Mouse (Mus musculus) MEL (cell line): Measurements from ENCODE around the gene Cdh13. TPM values are rescaled to one million over a fixed set of nuclear protein-coding genes. Genes with fewer than 3 reads are reported as not detected.

ENCODE experiments used
- DNase-seq: peaks from one replicate; pipeline ENCODE4 v3.0.0; 2011; ENCODE audit warnings: low read depth, low spot score
- H3K27ac ChIP-seq: 2 replicates; pipeline ENCODE4 v1.5.1; 2012; ENCODE audit warnings: low read depth, mild to moderate bottlenecking, control low read depth, low read length, moderate library complexity; ENCODE audit not compliant: control insufficient read depth
- H3K27me3 ChIP-seq, 2 experiments: fragments of 150-350 bp in 1 of 2; sonication (generic) in 1 of 2; 2 replicates each; pipeline ENCODE4 v1.6.1; 2012; ENCODE audit warnings: low read length in 2 of 2, mild to moderate bottlenecking in 2 of 2, improper control_type of control experiment in 1 of 2, moderate library complexity in 1 of 2; ENCODE audit not compliant: insufficient read depth in 2 of 2, control insufficient read depth in 1 of 2
- H3K36me3 ChIP-seq, 2 experiments: 2 replicates each; pipeline ENCODE4 v1.6.1; 2012 to 2014; ENCODE audit warnings: low read length in 2 of 2, improper control_type of control experiment in 1 of 2, inconsistent platforms in 1 of 2, mild to moderate bottlenecking in 1 of 2; ENCODE audit not compliant: insufficient read depth in 2 of 2, control insufficient read depth in 1 of 2
- H3K4me1 ChIP-seq, 2 experiments: fragments of 150-350 bp in 1 of 2; sonication (generic) in 1 of 2; 2 replicates each; pipeline ENCODE4 v1.6.1; 2012; ENCODE audit warnings: low read length in 2 of 2, improper control_type of control experiment in 1 of 2, mild to moderate bottlenecking in 1 of 2; ENCODE audit not compliant: insufficient read depth in 2 of 2, control insufficient read depth in 1 of 2
- H3K4me3 ChIP-seq, 2 experiments: fragments of 150-350 bp in 1 of 2; sonication (generic) in 1 of 2; 2 replicates each; pipeline ENCODE4 v1.5.1; 2012; ENCODE audit warnings: low read depth in 2 of 2, low read length in 2 of 2, mild to moderate bottlenecking in 2 of 2, moderate library complexity in 2 of 2, control low read depth in 1 of 2, improper control_type of control experiment in 1 of 2; ENCODE audit not compliant: control insufficient read depth in 1 of 2, insufficient read depth in 1 of 2
- H3K79me2 ChIP-seq: 2 replicates; pipeline ENCODE4 v1.6.1; 2012; ENCODE audit warnings: mild to moderate bottlenecking, low read length, moderate library complexity; ENCODE audit not compliant: control insufficient read depth, poor library complexity, insufficient read depth
- H3K9ac ChIP-seq: 2 replicates; pipeline ENCODE4 v1.6.1; 2012; ENCODE audit warnings: low read depth, mild to moderate bottlenecking, control low read depth, low read length, moderate library complexity; ENCODE audit not compliant: control insufficient read depth, poor library complexity, severe bottlenecking
- H3K9me3 ChIP-seq: fragments of 150-350 bp; sonication (generic); replicated peaks from 2 replicates; pipeline ENCODE4 v1.6.1; 2012; ENCODE audit warnings: mild to moderate bottlenecking, low read length, improper control_type of control experiment, moderate library complexity; ENCODE audit not compliant: insufficient read depth
- CTCF ChIP-seq, 3 experiments: IDR thresholded peaks in 2 of 3; conservative IDR thresholded peaks in 1 of 3; 2 replicates each; pipeline ENCODE4 v1.5.1; 2011 to 2012; ENCODE audit warnings: low read length in 3 of 3, low read depth in 2 of 3, mild to moderate bottlenecking in 2 of 3, improper control_type of control experiment in 1 of 3, inconsistent platforms in 1 of 3, mixed read lengths in 1 of 3, moderate library complexity in 1 of 3; ENCODE audit not compliant: control insufficient read depth in 1 of 3, insufficient read depth in 1 of 3, poor library complexity in 1 of 3, severe bottlenecking in 1 of 3
- ELF1 ChIP-seq: IDR thresholded peaks from 2 replicates; pipeline ENCODE4 v1.6.1; 2014; ENCODE audit warnings: low read depth, mild to moderate bottlenecking, inconsistent platforms, low read length, improper control_type of control experiment, moderate library complexity
- EP300 ChIP-seq, 2 experiments: IDR thresholded peaks; 2 replicates each; pipeline ENCODE4 v1.6.1; 2011; ENCODE audit warnings: improper control_type of control experiment in 2 of 2, low read length in 2 of 2, low read depth in 1 of 2, mild to moderate bottlenecking in 1 of 2
- GABPA ChIP-seq: IDR thresholded peaks from 2 replicates; pipeline ENCODE4 v1.6.1; 2012; ENCODE audit warnings: low read depth, mild to moderate bottlenecking, inconsistent platforms, low read length, improper control_type of control experiment, moderate library complexity
- GATA1 ChIP-seq: IDR thresholded peaks from 2 replicates; pipeline ENCODE4 v1.6.1; 2011; ENCODE audit warnings: low read depth, low read length, improper control_type of control experiment
- HCFC1 ChIP-seq: IDR thresholded peaks from 2 replicates; pipeline ENCODE4 v1.6.1; 2012; ENCODE audit warnings: low read depth, mild to moderate bottlenecking, inconsistent platforms, low read length, improper control_type of control experiment, moderate library complexity
- MAX ChIP-seq: IDR thresholded peaks from 2 replicates; pipeline ENCODE4 v1.6.1; 2011; ENCODE audit warnings: low read length, improper control_type of control experiment
- MAZ ChIP-seq: IDR thresholded peaks from 2 replicates; pipeline ENCODE4 v1.6.1; 2012; ENCODE audit warnings: low read depth, mild to moderate bottlenecking, inconsistent platforms, low read length, improper control_type of control experiment
- MEF2A ChIP-seq: IDR thresholded peaks from 2 replicates; pipeline ENCODE4 v1.6.1; 2014; ENCODE audit warnings: low read depth, mild to moderate bottlenecking, inconsistent platforms, low read length, improper control_type of control experiment; ENCODE audit not compliant: poor library complexity, insufficient replicate concordance, severe bottlenecking; ENCODE audit errors: extremely low read depth
- MYB ChIP-seq: IDR thresholded peaks from 2 replicates; pipeline ENCODE4 v1.6.1; 2011; ENCODE audit warnings: mild to moderate bottlenecking, low read depth, low read length, improper control_type of control experiment
- MYC ChIP-seq: IDR thresholded peaks from 2 replicates; pipeline ENCODE4 v1.6.1; 2011; ENCODE audit warnings: low read depth, mild to moderate bottlenecking, low read length, improper control_type of control experiment, moderate library complexity
- POLR2A ChIP-seq, 2 experiments: IDR thresholded peaks; 2 replicates each; pipeline ENCODE4 v1.6.1; 2011 to 2012; ENCODE audit warnings: low read length in 2 of 2, mild to moderate bottlenecking in 2 of 2, control low read depth in 1 of 2, improper control_type of control experiment in 1 of 2, low read depth in 1 of 2, moderate library complexity in 1 of 2; ENCODE audit not compliant: control insufficient read depth in 1 of 2, insufficient read depth in 1 of 2, poor library complexity in 1 of 2
- POLR2AphosphoS2 ChIP-seq: IDR thresholded peaks from 2 replicates; pipeline ENCODE4 v1.6.1; 2011; ENCODE audit warnings: low read length, improper control_type of control experiment
- RCOR1 ChIP-seq: IDR thresholded peaks from 2 replicates; pipeline ENCODE4 v1.6.1; 2012; ENCODE audit warnings: low read depth, mild to moderate bottlenecking, inconsistent platforms, low read length, improper control_type of control experiment
- TAL1 ChIP-seq: IDR thresholded peaks from 2 replicates; pipeline ENCODE4 v1.6.1; 2012; ENCODE audit warnings: mild to moderate bottlenecking, inconsistent platforms, low read length, moderate library complexity, mixed read lengths
- TBP ChIP-seq: IDR thresholded peaks from 2 replicates; pipeline ENCODE4 v1.8.0; 2011; ENCODE audit warnings: low read depth, low read length, improper control_type of control experiment
- USF2 ChIP-seq, 2 experiments: IDR thresholded peaks; 2 replicates each; pipeline ENCODE4 v1.6.1; 2011 to 2012; ENCODE audit warnings: improper control_type of control experiment in 2 of 2, low read length in 2 of 2, borderline replicate concordance in 1 of 2, inconsistent platforms in 1 of 2, low read depth in 1 of 2, mild to moderate bottlenecking in 1 of 2; ENCODE audit not compliant: insufficient read depth in 1 of 2
- ZC3H11A ChIP-seq: IDR thresholded peaks from 2 replicates; pipeline ENCODE4 v1.6.1; 2012; ENCODE audit warnings: low read depth, mild to moderate bottlenecking, inconsistent platforms, low read length, improper control_type of control experiment
- ZMIZ1 ChIP-seq: IDR thresholded peaks from 2 replicates; pipeline ENCODE4 v1.6.1; 2012; ENCODE audit warnings: low read depth, mild to moderate bottlenecking, inconsistent platforms, low read length, improper control_type of control experiment, moderate library complexity
- ZNF384 ChIP-seq: IDR thresholded peaks from 2 replicates; pipeline ENCODE4 v1.6.1; 2012; ENCODE audit warnings: low read depth, mild to moderate bottlenecking, inconsistent platforms, low read length, improper control_type of control experiment
- polyA plus RNA-seq, 2 experiments: library from polyadenylated mRNA; stranded (reverse) in 1 of 2; unstranded in 1 of 2; fragments of >175 nt in 1 of 2; fragments of >200 nt in 1 of 2; gene quantifications; 2 replicates each; pipeline versions ENCODE4 v1.2.1 to v1.2.4; 2012; ENCODE audit warnings: low replicate concordance in 2 of 2, low read depth in 1 of 2; ENCODE audit not compliant: insufficient read length in 2 of 2, insufficient read depth in 1 of 2, missing spikeins in 1 of 2
- total RNA-seq: library from RNA; depleted of rRNA; stranded (reverse); fragments of 300-350 nt; gene quantifications from 2 replicates; pipeline ENCODE4 v1.2.3, GENCODE M21; 2012

Cdh13 gene
- total and polyA plus RNA-seq, 3 experiments, result not detected

GRCm38 (mm10) chr8:118983724-118984123 is 700.2 kb downstream of the Cdh13 start (continued):
- TF ChIP-seq USF2 (IDR thresholded peaks at IDR 0.05; ENCODE audit: borderline replicate concordance in 1 of 2, insufficient read depth in 1 of 2, low read depth in 1 of 2, low read length in 2 of 2) (no peak), POLR2AphosphoS2 (no peak), ZC3H11A (no peak)

- H3K4me1 ChIP-seq, result no peaks in the 10 kb centered on the region
- H3K79me2 ChIP-seq, result no peaks in the 10 kb centered on the region
- no peak overlapping the region for H3K9ac ChIP-seq
- DNase-seq, result no peak
- no peak overlapping the region for H3K27ac ChIP-seq
- H3K9me3 ChIP-seq, result no peaks in the 10 kb centered on the region
- no peak for TF ChIP-seq MAX
- TF ChIP-seq, all 39 proteins: peak for 0
- no peak overlapping the region for H3K4me3 ChIP-seq
- H3K27me3 ChIP-seq, result no peaks in the 10 kb centered on the region
- H3K36me3 ChIP-seq, result no peaks in the 10 kb centered on the region
These were observed 703.3 kb downstream of the Cdh13 start for GRCm38 (mm10) chr8:118986796-118987195.

GRCm38 (mm10) chr8:118995641-118996188 is 712.2 kb downstream of the Cdh13 start:
- TF ChIP-seq MEF2A (no peak), MYC (no peak), RCOR1 (no peak), MAZ (no peak), ELF1 (no peak), POLR2AphosphoS2 (no peak), ZNF384 (no peak), MYB (no peak)
- H3K36me3 ChIP-seq, result no peaks in the 10 kb centered on the region
- H3K9me3 ChIP-seq, result no peaks in the 10 kb centered on the region

GRCm38 (mm10) chr8:119000595-119000994 is 717.1 kb downstream of the Cdh13 start:
- Histone ChIP-seq H3K36me3 (no peaks in the 10 kb centered on the region), H3K4me3 (no peak overlapping the region), H3K9me3 (no peaks in the 10 kb centered on the region), H3K79me2 (no peaks in the 10 kb centered on the region), H3K27me3 (no peaks in the 10 kb centered on the region), H3K4me1 (no peaks in the 10 kb centered on the region), H3K27ac (no peak overlapping the region), H3K9ac (no peak overlapping the region)
- no peak for TF ChIP-seq HCFC1
- TF ChIP-seq EP300 (IDR thresholded peaks at IDR 0.05; ENCODE audit: low read depth in 1 of 2, low read length in 2 of 2), result no peak
- TF ChIP-seq ELF1, result no peak
- TF ChIP-seq GABPA, result no peak
- TF ChIP-seq POLR2A (IDR thresholded peaks at IDR 0.05; ENCODE audit: control insufficient read depth in 1 of 2, insufficient read depth in 1 of 2, low read depth in 1 of 2, low read length in 2 of 2, poor library complexity in 1 of 2), result no peak
- TF ChIP-seq ZMIZ1, result no peak
- no peak for TF ChIP-seq TAL1
- no peak for TF ChIP-seq ZNF384
- TF ChIP-seq TBP, result no peak
- TF ChIP-seq MYC, result no peak
- TF ChIP-seq CTCF (IDR thresholded peaks at IDR 0.05 in 2 of 3, conservative IDR thresholded peaks at IDR 0.05 in 1 of 3; ENCODE audit: control insufficient read depth in 1 of 3, insufficient read depth in 1 of 3, low read depth in 2 of 3, low read length in 3 of 3, poor library complexity in 1 of 3, severe bottlenecking in 1 of 3), result no peak
- no peak for TF ChIP-seq RCOR1
- no peak for TF ChIP-seq GATA1
- no peak for TF ChIP-seq MAZ
- TF ChIP-seq MAX, result no peak
- DNase-seq, result no peak

More at GRCm38 (mm10) chr8:118995641-118996188, 712.2 kb downstream of the Cdh13 start:
- no peak overlapping the region for H3K27ac ChIP-seq
- H3K4me3 ChIP-seq, result no peak overlapping the region
- H3K79me2 ChIP-seq, result no peaks in the 10 kb centered on the region
- H3K9ac ChIP-seq, result no peak overlapping the region
- no peak for DNase-seq
- no peaks in the 10 kb centered on the region for H3K4me1 ChIP-seq
- H3K27me3 ChIP-seq, result no peaks in the 10 kb centered on the region
